Mouse (Mus musculus) forebrain, embryonic 11.5 days (tissue): ENCODE results near the gene Zfp382. TPM values are rescaled to one million over a fixed set of nuclear protein-coding genes. Genes with fewer than 3 reads are reported as not detected.

Source experiments
- ATAC-seq: fragments of 200-750 bp; cut with Nextera tagmentation; replicated peaks from 2 replicates; pipeline ENCODE4 v1.8.0; 2017; ENCODE audit warnings: moderate TSS enrichment; ENCODE audit not compliant: low FRiP score
- DNase-seq: peaks from one replicate; pipeline ENCODE4 v3.0.0-alpha.2; 2017; ENCODE audit warnings: low spot score
- H3K27ac ChIP-seq: fragments of 300-500 bp; sonication (generic); 2 replicates; pipeline ENCODE4 v1.5.1; 2014; ENCODE audit warnings: low read depth, low read length
- H3K27me3 ChIP-seq: fragments of 300-500 bp; sonication (generic); 2 replicates; pipeline ENCODE4 v1.6.1; 2014; ENCODE audit warnings: mild to moderate bottlenecking, low read length, mixed read lengths; ENCODE audit not compliant: control insufficient read depth, insufficient read depth
- H3K36me3 ChIP-seq: fragments of 300-500 bp; sonication (generic); 2 replicates; pipeline ENCODE4 v1.6.1; 2014; ENCODE audit warnings: mild to moderate bottlenecking, low read length, moderate library complexity, mixed read lengths; ENCODE audit not compliant: control insufficient read depth, insufficient read depth
- H3K4me1 ChIP-seq: fragments of 300-500 bp; sonication (generic); replicated peaks from 2 replicates; pipeline ENCODE4 v1.6.1; 2014; ENCODE audit warnings: low read length, mixed read lengths; ENCODE audit not compliant: control insufficient read depth, insufficient read depth
- H3K4me2 ChIP-seq: fragments of 300-500 bp; sonication (generic); 2 replicates; pipeline ENCODE4 v1.6.1; 2014; ENCODE audit warnings: low read depth, mild to moderate bottlenecking, low read length, moderate library complexity, mixed read lengths; ENCODE audit not compliant: severe bottlenecking
- H3K4me3 ChIP-seq: fragments of 300-500 bp; sonication (generic); 2 replicates; pipeline ENCODE4 v1.5.1; 2014; ENCODE audit warnings: low read depth, low read length
- H3K9ac ChIP-seq: fragments of 300-500 bp; sonication (generic); 2 replicates; pipeline ENCODE4 v1.6.1; 2014; ENCODE audit warnings: low read length
- H3K9me3 ChIP-seq: fragments of 300-500 bp; sonication (generic); 2 replicates; pipeline ENCODE4 v1.6.1; 2016; ENCODE audit warnings: low read length, mixed read lengths; ENCODE audit not compliant: control insufficient read depth
- WGBS: fragments of 180-500 bp; shearing (Covaris S2); extraction: QIAGEN DNeasy Blood & Tissue Kit; methylation state at CpG from one replicate; pipeline ENCODE4 v1.1.7; 2014; 5-methylcytosine and 5-hydroxymethylcytosine counted together
- microRNA-seq: library from miRNA; unstranded; fragments of <30 nt; microRNA quantifications from one replicate; pipeline ENCODE4, GENCODE M21; 2016; ENCODE audit not compliant: insufficient number of aligned reads
- polyA plus RNA-seq: library from polyadenylated mRNA; unstranded; fragments of >200 nt; fragmentation: Nextera tagmentation; extraction: Ambion mirVana; gene quantifications from 2 replicates; pipeline ENCODE4 v1.2.1, GENCODE M21; 2014

Zfp382 gene
- polyA plus RNA-seq, 1 experiment from 2014 or later: 15.3 TPM

DNA sequence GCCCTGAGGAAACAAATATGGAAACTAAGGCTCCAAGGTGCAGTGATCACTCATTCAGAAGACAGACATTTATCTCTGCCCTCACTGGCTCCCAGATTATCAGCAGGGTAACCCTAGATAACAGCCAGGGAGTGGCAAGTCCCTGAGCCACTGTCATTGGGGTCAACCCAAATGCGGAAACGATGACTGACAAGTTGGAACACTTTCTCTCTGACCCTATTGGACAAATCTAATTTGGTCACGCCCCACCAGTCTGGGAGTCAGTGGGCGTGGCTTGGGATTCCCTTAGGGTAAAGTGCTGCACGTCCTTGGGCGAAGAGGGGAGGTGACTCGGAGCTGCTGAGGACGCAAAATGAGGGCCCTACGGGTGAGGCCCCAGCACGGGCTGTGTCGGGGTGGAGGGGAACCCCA lies 62.1 kb downstream of the Zfp382 start, which contains the start of gene Cox7a1:
Gene Cox7a1, plus strand, starts transcription at position 266 of the 411 bp plus-strand sequence.
- Histone ChIP-seq H3K27me3 (no peaks in the 10 kb centered on the region), H3K36me3 (peaks cover 4% of the 10 kb centered on the region), H3K4me3 (peak within 1 kb of the TSS; percentile 11), H3K9ac (peak within 1 kb of the TSS; percentile 39; the same call in 1 of the 2 replicates), H3K4me2 (peak within 1 kb of the TSS; percentile 49), H3K4me1 (peaks cover 4% of the 10 kb centered on the region; the same call in 1 of the 2 replicates), H3K27ac (no peak within 1 kb of the TSS), H3K9me3 (no peaks in the 10 kb centered on the region)
- ATAC-seq: peak; percentile 78
- under 1% methylated on average over 11 of the region's 11 CpGs for WGBS
- DNase-seq: peak; percentile 82

Small RNA genes lying within 50 kb of the gene (microRNA-seq; reads per million reads assigned to microRNA genes)
- gene Gm23368: not detected

Other genes with a start within 250 kb of the Zfp382 start
- gene Zfp27, start 215.4 kb upstream of the Zfp382 start, polyA plus RNA-seq: 12.4 and 13.7 TPM in 2 replicates
- 7.5 and 7.9 TPM in 2 replicates for gene Zfp383, start 213.7 kb upstream of the Zfp382 start, polyA plus RNA-seq
- gene Zfp74, start 167.9 kb upstream of the Zfp382 start, polyA plus RNA-seq: 13.1 and 13.2 TPM in 2 replicates
- 13.6 and 15.3 TPM in 2 replicates for gene Zfp568, start 138.0 kb upstream of the Zfp382 start, polyA plus RNA-seq
- 5.6 and 6.2 TPM in 2 replicates for gene Zfp14, start 70.6 kb upstream of the Zfp382 start, polyA plus RNA-seq
- gene Zfp82, start 49.0 kb upstream of the Zfp382 start, polyA plus RNA-seq: 6.6 and 7.5 TPM in 2 replicates
- 1.9 and 2.9 TPM in 2 replicates for gene Gm26920, start 31.5 kb upstream of the Zfp382 start, polyA plus RNA-seq
- gene Zfp566, start 31.4 kb upstream of the Zfp382 start, polyA plus RNA-seq: 12.8 and 13.8 TPM in 2 replicates
- gene Zfp260, start 27.2 kb upstream of the Zfp382 start, polyA plus RNA-seq: 121 and 124 TPM in 2 replicates
- gene Zfp146, start 47.8 kb downstream of the Zfp382 start, polyA plus RNA-seq: 14.0 and 15.5 TPM in 2 replicates
- 3.5 and 3.9 TPM in 2 replicates for gene Cox7a1, start 62.2 kb downstream of the Zfp382 start, polyA plus RNA-seq
- gene Capns1, start 76.9 kb downstream of the Zfp382 start, polyA plus RNA-seq: 39.7 and 47.7 TPM in 2 replicates
- 166 and 167 TPM in 2 replicates for gene Polr2i, start 110.0 kb downstream of the Zfp382 start, polyA plus RNA-seq
- gene Tbcb, start 110.3 kb downstream of the Zfp382 start, polyA plus RNA-seq: 235 and 270 TPM in 2 replicates
- gene Ovol3, start 113.8 kb downstream of the Zfp382 start, polyA plus RNA-seq: not detected in 2 replicates
- 0.13 and 0.56 TPM in 2 replicates for gene Thap8, start 158.2 kb downstream of the Zfp382 start, polyA plus RNA-seq
- gene Wdr62, start 158.5 kb downstream of the Zfp382 start, polyA plus RNA-seq: 21.7 and 26.4 TPM in 2 replicates
- 98.8 and 110 TPM in 2 replicates for gene Clip3, start 169.8 kb downstream of the Zfp382 start, polyA plus RNA-seq
- 71.3 and 83.8 TPM in 2 replicates for gene Alkbh6, start 186.8 kb downstream of the Zfp382 start, polyA plus RNA-seq
- gene Syne4, start 192.9 kb downstream of the Zfp382 start, polyA plus RNA-seq: 29.2 and 30.2 TPM in 2 replicates
- gene E130208F15Rik, start 199.8 kb downstream of the Zfp382 start, polyA plus RNA-seq: not detected in 2 replicates
- 21.8 and 23.5 TPM in 2 replicates for gene Sdhaf1, start 202.0 kb downstream of the Zfp382 start, polyA plus RNA-seq
- gene Lrfn3, start 240.8 kb downstream of the Zfp382 start, polyA plus RNA-seq: 7.2 TPM in 2 replicates